Mouse (Mus musculus): ENCODE measurements around the gene 6030408B16Rik. TPM values are rescaled to one million over a fixed set of nuclear protein-coding genes. Genes with fewer than 3 reads are reported as not detected.
A peak's percentile ranks its signal among the peaks of the same experiment; 100 is the strongest.

6030408B16Rik gene
- polyA plus RNA-seq, 1 experiment from 2014 or later = 2.2 TPM

DNA sequence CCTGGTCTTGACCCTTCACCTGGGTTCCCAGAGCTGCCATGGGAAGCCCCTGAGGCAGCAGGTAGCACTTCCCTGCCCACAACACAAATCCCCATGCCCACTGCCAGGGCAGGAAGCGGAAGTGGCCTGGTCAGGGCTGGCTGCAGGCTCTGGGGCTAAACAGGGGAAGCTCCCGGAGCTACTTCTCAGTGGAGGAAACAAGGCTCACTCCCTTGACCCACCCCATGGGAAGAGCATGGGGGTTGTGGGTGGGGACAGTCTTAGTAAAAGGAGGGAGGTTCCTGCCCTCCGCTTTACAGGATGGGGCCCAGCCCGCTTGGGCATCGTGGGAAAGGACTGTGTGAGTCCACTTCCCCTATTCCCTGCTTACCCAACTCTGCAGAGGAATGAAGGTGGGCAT is 30.5 kb upstream of the 6030408B16Rik start:
- Histone ChIP-seq H3K4me1 (ENCODE audit: control insufficient read depth, insufficient read depth, low read length) (peaks cover 43% of the 10 kb centered on the region), H3K9me3 (replicated peaks; ENCODE audit: control insufficient read depth, low read length) (no peaks in the 10 kb centered on the region), H3K4me3 (ENCODE audit: low read depth, low read length) (no peak overlapping the region), H3K27me3 (ENCODE audit: control insufficient read depth, insufficient read depth, low read length) (no peaks in the 10 kb centered on the region), H3K27ac (ENCODE audit: low read depth, low read length) (peak overlapping the region; percentile 95), H3K36me3 (ENCODE audit: control insufficient read depth, insufficient read depth, low read length) (no peaks in the 10 kb centered on the region), H3K4me2 (peak overlapping the region; percentile 8; the same call in 1 of the 2 replicates), H3K9ac (ENCODE audit: low read depth, low read length) (0 out of 2 replicates have a peak overlapping the region, but pooled peaks have one; percentile 16)
- ATAC-seq (replicated peaks; ENCODE audit: insufficient number of reproducible peaks, low FRiP score, low TSS enrichment) = no peak
- 62% methylated on average over 5 of the region's 5 CpGs for WGBS (ENCODE audit: insufficient replicate concordance)

DNA sequence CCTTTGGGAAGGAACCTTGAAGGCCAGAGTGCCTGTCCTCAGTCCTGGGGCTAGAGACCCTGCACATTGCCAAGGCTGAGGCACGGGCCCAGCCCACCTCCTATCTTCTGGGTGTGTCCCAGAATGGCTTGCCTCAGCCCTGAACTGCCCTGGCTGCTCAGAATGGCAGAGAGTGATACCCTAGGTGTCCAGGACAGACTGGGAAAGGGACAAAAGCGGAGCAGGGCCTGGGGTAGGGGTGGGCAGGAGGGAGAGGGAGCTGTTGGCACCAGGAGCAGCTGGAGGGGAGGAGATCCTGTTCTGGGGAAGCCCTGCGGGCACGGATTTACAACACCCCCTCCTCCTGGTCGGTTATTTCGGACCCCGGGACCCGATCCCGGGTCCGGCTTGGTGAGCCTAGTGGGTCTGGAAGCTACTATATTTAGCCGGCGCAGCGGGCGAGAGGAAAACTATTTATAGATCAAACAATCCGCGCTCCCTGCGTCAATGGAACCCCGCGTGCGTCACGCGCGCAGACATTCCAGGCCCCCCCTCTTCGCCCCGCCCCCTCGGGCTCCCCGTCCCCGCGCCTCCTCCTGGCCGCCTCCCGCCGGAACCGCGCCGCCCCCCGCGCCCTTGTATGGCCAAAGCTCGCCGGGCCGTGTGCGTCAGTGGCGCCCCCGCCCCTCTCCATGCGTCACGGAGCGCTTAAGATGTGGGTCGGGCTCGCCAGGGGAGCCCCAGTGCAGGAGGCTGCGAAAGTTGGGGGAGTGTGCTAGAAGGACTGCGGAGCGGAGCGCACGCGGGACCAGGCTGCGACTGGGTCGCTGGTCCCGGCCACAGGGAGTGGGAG is 26.7 kb upstream of the 6030408B16Rik start:
- peak; percentile 84 for ATAC-seq (replicated peaks; ENCODE audit: insufficient number of reproducible peaks, low FRiP score, low TSS enrichment)
- H3K4me1 ChIP-seq (ENCODE audit: control insufficient read depth, insufficient read depth, low read length) = peaks cover 34% of the 10 kb centered on the region
- H3K4me2 ChIP-seq = peak overlapping the region; percentile 92
- H3K27me3 ChIP-seq (ENCODE audit: control insufficient read depth, insufficient read depth, low read length) = no peaks in the 10 kb centered on the region
- WGBS (ENCODE audit: insufficient replicate concordance) = 1% methylated on average over 55 of the region's 57 CpGs
- H3K4me3 ChIP-seq (ENCODE audit: low read depth, low read length) = peak overlapping the region; percentile 64
- peak overlapping the region; percentile 89 for H3K27ac ChIP-seq (ENCODE audit: low read depth, low read length)
- no peaks in the 10 kb centered on the region for H3K9me3 ChIP-seq (replicated peaks; ENCODE audit: control insufficient read depth, low read length)
- H3K36me3 ChIP-seq (ENCODE audit: control insufficient read depth, insufficient read depth, low read length) = peaks cover 5% of the 10 kb centered on the region
- peak overlapping the region; percentile 75 for H3K9ac ChIP-seq (ENCODE audit: low read depth, low read length)

DNA sequence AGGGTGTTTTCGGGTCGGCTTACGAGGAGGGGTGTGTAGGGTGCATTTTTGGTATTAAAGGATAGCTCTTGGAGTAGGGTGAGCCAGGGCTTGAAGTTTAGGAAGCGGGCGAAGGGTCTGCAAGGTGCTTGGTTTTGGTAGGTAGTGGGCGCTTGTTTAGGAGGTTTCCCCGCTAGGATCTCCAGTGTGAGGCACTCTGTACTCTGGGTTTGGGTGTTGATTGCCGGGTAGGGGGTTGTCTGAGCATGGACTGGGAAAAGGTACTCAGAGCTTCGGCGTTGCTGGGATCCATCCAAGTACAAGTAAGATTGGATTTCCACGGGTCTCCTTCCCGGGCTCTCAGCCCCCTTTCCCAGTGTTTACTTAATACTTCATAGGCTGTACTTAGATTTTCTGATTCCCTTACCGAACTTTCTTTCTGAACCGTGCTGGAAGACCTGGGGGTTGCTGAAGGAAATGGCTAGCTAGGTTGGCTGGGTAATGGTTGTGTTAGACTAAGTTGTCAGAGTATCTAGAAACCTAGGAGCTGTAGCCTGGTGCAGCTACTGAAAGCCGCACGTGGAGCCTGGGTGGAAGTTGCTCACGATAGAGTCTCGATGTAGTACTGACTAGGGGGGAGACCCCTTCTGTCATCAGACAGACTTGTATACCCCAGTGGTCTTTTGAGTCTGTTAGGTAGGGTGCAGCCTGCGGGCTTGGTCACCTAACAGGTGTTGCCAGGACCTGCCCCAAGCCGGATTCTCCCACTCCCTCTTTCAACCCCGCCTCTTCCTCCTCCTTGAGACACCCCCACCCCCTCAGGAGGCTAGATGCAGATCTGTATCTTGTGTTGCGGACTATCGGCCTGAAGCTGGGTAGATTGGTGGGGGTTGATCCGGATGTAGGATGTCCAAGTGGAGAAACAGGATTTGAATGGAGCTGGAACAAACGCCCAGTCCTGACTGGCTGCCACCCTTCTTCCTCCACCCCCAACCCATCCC is 25.7 kb upstream of the 6030408B16Rik start:
- 2% methylated on average over 25 of the region's 25 CpGs for WGBS (ENCODE audit: insufficient replicate concordance)
- peak overlapping the region; percentile 50 for H3K27ac ChIP-seq (ENCODE audit: low read depth, low read length)

DNA sequence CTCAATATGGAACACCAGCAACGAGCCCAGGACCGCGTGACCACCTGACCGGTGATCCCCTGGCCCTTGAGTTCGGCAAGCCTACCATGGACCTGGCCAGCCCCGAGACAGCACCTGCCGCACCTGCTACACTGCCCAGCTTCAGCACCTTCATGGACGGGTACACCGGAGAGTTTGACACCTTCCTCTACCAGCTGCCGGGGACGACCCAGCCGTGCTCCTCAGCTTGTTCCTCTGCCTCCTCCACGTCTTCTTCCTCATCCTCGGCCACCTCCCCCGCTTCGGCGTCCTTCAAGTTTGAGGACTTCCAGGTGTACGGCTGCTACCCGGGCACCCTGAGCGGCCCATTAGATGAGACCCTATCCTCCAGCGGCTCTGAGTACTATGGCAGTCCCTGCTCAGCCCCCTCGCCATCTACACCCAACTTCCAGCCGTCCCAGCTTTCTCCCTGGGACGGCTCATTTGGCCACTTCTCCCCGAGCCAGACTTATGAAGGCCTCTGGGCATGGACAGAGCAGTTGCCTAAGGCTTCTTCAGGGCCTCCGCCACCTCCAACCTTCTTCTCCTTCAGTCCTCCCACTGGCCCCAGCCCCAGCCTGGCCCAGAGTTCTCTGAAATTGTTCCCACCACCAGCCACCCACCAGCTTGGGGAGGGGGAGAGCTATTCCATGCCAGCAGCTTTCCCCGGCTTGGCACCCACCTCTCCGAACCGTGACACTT is 22.8 kb upstream of the 6030408B16Rik start:
- Histone ChIP-seq H3K27me3 (ENCODE audit: control insufficient read depth, insufficient read depth, low read length) (no peaks in the 10 kb centered on the region), H3K9me3 (replicated peaks; ENCODE audit: control insufficient read depth, low read length) (no peaks in the 10 kb centered on the region), H3K4me1 (ENCODE audit: control insufficient read depth, insufficient read depth, low read length) (peaks cover 23% of the 10 kb centered on the region), H3K9ac (ENCODE audit: low read depth, low read length) (no peak overlapping the region), H3K4me3 (ENCODE audit: low read depth, low read length) (no peak overlapping the region), H3K27ac (ENCODE audit: low read depth, low read length) (no peak overlapping the region), H3K4me2 (no peak overlapping the region), H3K36me3 (ENCODE audit: control insufficient read depth, insufficient read depth, low read length) (peaks cover 16% of the 10 kb centered on the region)
- no peak for ATAC-seq (replicated peaks; ENCODE audit: insufficient number of reproducible peaks, low FRiP score, low TSS enrichment)
- 87% methylated on average over 29 of the region's 29 CpGs for WGBS (ENCODE audit: insufficient replicate concordance)

More for the DNA sequence above, 25.7 kb upstream of the 6030408B16Rik start:
- Histone ChIP-seq H3K4me2 (peak overlapping the region; percentile 92), H3K36me3 (ENCODE audit: control insufficient read depth, insufficient read depth, low read length) (peaks cover 6% of the 10 kb centered on the region), H3K4me1 (ENCODE audit: control insufficient read depth, insufficient read depth, low read length) (peaks cover 28% of the 10 kb centered on the region), H3K9me3 (replicated peaks; ENCODE audit: control insufficient read depth, low read length) (no peaks in the 10 kb centered on the region), H3K27me3 (ENCODE audit: control insufficient read depth, insufficient read depth, low read length) (no peaks in the 10 kb centered on the region), H3K9ac (ENCODE audit: low read depth, low read length) (peak overlapping the region; percentile 73), H3K4me3 (ENCODE audit: low read depth, low read length) (peak overlapping the region; percentile 64)
- ATAC-seq (replicated peaks; ENCODE audit: insufficient number of reproducible peaks, low FRiP score, low TSS enrichment) = no peak

DNA sequence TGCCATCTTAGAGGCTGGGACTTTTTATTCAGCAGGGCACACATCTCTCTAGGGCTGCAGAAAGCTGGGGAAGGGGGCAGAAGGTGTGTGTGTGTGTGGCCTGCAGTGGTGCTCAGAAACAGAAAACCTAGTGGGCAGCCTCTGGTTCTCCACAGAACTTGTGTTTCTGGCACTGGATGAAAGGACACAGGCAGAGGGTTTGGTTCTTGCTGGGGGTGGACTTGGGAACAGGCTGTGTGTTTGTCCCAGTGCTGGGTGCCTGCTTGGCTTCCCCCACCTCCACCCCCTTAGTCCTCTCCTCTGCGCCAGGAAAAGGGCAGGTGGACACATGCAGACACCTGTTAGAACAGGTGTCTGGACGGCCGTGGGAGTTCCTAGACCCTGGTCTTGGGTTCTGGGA is 21.9 kb upstream of the 6030408B16Rik start:
- Histone ChIP-seq H3K4me1 (ENCODE audit: control insufficient read depth, insufficient read depth, low read length) (peaks cover 15% of the 10 kb centered on the region), H3K36me3 (ENCODE audit: control insufficient read depth, insufficient read depth, low read length) (peaks cover 16% of the 10 kb centered on the region), H3K9me3 (replicated peaks; ENCODE audit: control insufficient read depth, low read length) (no peaks in the 10 kb centered on the region), H3K27me3 (ENCODE audit: control insufficient read depth, insufficient read depth, low read length) (no peaks in the 10 kb centered on the region), H3K27ac (ENCODE audit: low read depth, low read length) (no peak overlapping the region), H3K9ac (ENCODE audit: low read depth, low read length) (no peak overlapping the region), H3K4me2 (no peak overlapping the region), H3K4me3 (ENCODE audit: low read depth, low read length) (no peak overlapping the region)
- ATAC-seq (replicated peaks; ENCODE audit: insufficient number of reproducible peaks, low FRiP score, low TSS enrichment) = no peak
- 68% methylated on average over 3 of the region's 3 CpGs for WGBS (ENCODE audit: insufficient replicate concordance)

DNA sequence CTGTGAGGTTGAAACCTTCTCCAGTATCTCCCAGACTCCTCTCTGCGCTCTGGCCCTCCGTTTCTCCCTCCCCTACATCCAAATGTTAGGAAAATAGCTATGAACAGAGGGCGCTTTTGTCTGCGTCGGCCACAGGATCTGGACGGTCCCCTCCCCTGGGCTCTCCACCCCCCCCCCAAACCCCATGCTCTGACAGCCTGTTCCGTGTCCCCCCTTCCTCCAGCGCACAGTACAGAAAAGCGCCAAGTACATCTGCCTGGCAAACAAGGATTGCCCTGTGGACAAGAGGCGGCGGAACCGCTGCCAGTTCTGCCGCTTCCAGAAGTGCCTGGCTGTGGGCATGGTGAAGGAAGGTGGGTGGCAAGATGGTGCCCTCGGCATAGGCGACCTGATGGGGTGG is 21.5 kb upstream of the 6030408B16Rik start:
- Histone ChIP-seq H3K27ac (ENCODE audit: low read depth, low read length) (no peak overlapping the region), H3K36me3 (ENCODE audit: control insufficient read depth, insufficient read depth, low read length) (peaks cover 16% of the 10 kb centered on the region), H3K4me3 (ENCODE audit: low read depth, low read length) (no peak overlapping the region), H3K4me2 (no peak overlapping the region), H3K9ac (ENCODE audit: low read depth, low read length) (no peak overlapping the region), H3K27me3 (ENCODE audit: control insufficient read depth, insufficient read depth, low read length) (no peaks in the 10 kb centered on the region), H3K4me1 (ENCODE audit: control insufficient read depth, insufficient read depth, low read length) (peaks cover 13% of the 10 kb centered on the region), H3K9me3 (replicated peaks; ENCODE audit: control insufficient read depth, low read length) (no peaks in the 10 kb centered on the region)
- no peak for ATAC-seq (replicated peaks; ENCODE audit: insufficient number of reproducible peaks, low FRiP score, low TSS enrichment)
- WGBS (ENCODE audit: insufficient replicate concordance) = 88% methylated on average over 15 of the region's 15 CpGs

DNA sequence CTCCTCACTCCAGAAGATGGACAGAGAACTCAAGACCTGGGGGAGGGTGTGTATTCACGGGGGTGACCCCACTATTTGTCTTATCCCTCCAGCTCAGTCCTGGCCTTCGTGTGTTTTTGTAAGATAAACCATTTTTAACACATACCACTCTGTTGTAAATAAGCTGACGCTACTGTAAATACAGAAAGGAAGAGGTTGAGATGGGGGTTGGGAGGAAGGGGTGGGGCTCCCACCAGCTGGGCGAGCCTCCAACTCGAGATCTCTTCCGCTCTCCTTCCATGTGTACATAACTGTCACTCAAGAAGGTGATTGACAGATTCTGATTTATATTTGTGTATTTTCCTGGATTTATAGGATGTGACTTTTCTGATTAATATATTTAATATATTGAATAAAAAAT is 18.6 kb upstream of the 6030408B16Rik start:
- WGBS (ENCODE audit: insufficient replicate concordance) = 42% methylated on average over 6 of the region's 6 CpGs
- H3K36me3 ChIP-seq (ENCODE audit: control insufficient read depth, insufficient read depth, low read length) = peaks cover 16% of the 10 kb centered on the region

DNA sequence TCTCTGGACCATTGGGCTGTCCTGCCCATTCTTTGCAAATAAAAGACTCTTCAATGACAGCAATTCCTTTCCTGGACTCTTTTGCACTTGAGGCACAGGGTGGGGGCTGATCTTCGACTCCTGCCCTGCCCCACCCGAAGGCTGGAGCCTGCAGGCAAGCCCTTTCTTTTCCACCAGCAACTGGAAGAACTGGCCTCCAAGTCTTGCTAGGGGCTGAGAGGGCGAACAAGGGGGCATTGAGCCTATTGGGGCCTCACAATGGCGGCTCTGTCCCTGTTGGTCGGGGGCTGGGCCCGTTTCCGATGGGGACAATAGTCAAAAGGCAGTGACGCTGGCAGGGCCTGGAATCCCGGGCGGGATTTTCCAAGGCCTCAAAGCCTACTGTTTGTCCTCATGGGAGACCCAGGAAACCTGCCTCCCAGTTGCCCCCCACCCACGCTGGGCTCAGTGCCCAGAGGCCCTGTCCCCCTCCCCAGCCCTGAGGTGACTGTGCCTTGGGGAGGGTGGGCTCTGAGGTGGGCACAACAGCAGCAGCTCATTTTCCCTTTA is 15.6 kb upstream of the 6030408B16Rik start:
- 53% methylated on average over 11 of the region's 11 CpGs for WGBS (ENCODE audit: insufficient replicate concordance)
- ATAC-seq (replicated peaks; ENCODE audit: insufficient number of reproducible peaks, low FRiP score, low TSS enrichment) = no peak
- Histone ChIP-seq H3K27me3 (ENCODE audit: control insufficient read depth, insufficient read depth, low read length) (no peaks in the 10 kb centered on the region), H3K4me2 (no peak overlapping the region), H3K4me1 (ENCODE audit: control insufficient read depth, insufficient read depth, low read length) (peaks cover 14% of the 10 kb centered on the region), H3K9me3 (replicated peaks; ENCODE audit: control insufficient read depth, low read length) (no peaks in the 10 kb centered on the region), H3K4me3 (ENCODE audit: low read depth, low read length) (no peak overlapping the region), H3K27ac (ENCODE audit: low read depth, low read length) (no peak overlapping the region), H3K36me3 (ENCODE audit: control insufficient read depth, insufficient read depth, low read length) (peaks cover 9% of the 10 kb centered on the region; the same call in 1 of the 2 replicates), H3K9ac (ENCODE audit: low read depth, low read length) (no peak overlapping the region)

More for the DNA sequence above, 18.6 kb upstream of the 6030408B16Rik start:
- no peaks in the 10 kb centered on the region for H3K9me3 ChIP-seq (replicated peaks; ENCODE audit: control insufficient read depth, low read length)
- no peak for ATAC-seq (replicated peaks; ENCODE audit: insufficient number of reproducible peaks, low FRiP score, low TSS enrichment)
- no peak overlapping the region for H3K27ac ChIP-seq (ENCODE audit: low read depth, low read length)
- no peak overlapping the region for H3K4me2 ChIP-seq
- no peaks in the 10 kb centered on the region for H3K27me3 ChIP-seq (ENCODE audit: control insufficient read depth, insufficient read depth, low read length)
- H3K9ac ChIP-seq (ENCODE audit: low read depth, low read length) = no peak overlapping the region
- no peak overlapping the region for H3K4me3 ChIP-seq (ENCODE audit: low read depth, low read length)
- H3K4me1 ChIP-seq (ENCODE audit: control insufficient read depth, insufficient read depth, low read length) = peaks cover 11% of the 10 kb centered on the region

Data from heart, embryonic 11.5 days (tissue).